Mouse (Mus musculus) CD4-positive, CD25-positive, alpha-beta regulatory T cell, adult 9 weeks (primary cell): Measurements from ENCODE around the gene Cish. TPM values are rescaled to one million over a fixed set of nuclear protein-coding genes. Genes with fewer than 3 reads are reported as not detected.

Source experiments
- polyA plus RNA-seq: library from polyadenylated mRNA; unstranded; fragments of 100-300 nt; shearing (Covaris generic); gene quantifications from one replicate; pipeline ENCODE4 v1.2.1, GENCODE M21; 2017

Gene Cish
- polyA plus RNA-seq, result 235 TPM

GRCm38 (mm10) chr9:107296016-107296040, at the start of gene Cish:
TSS of gene Cish (plus strand) at chr9:107296026.

GRCm38 (mm10) chr9:107289211-107290076, 6.4 kb upstream of the Cish start, which contains the start of gene Mapkapk3:
TSS of gene Mapkapk3 (minus strand) at chr9:107289877.

GRCm38 (mm10) chr9:107338172-107338883, 42.5 kb downstream of the Cish start, which contains the start of gene Hemk1:
TSS of gene Hemk1 (minus strand) at chr9:107338350.

GRCm38 (mm10) chr9:107340267-107340859, 44.5 kb downstream of the Cish start, which contains the start of gene 6430571L13Rik:
TSS of gene 6430571L13Rik (plus strand) at chr9:107340602.

Other genes with a start within 250 kb of the Cish start
- 0.10 TPM for gene Dock3, start 64.1 kb upstream of the Cish start, polyA plus RNA-seq
- 135 TPM for gene Mapkapk3, start 6.1 kb upstream of the Cish start, polyA plus RNA-seq
- gene Hemk1, start 42.3 kb downstream of the Cish start, polyA plus RNA-seq, result 31.5 TPM
- 3.0 TPM for gene 6430571L13Rik, start 44.6 kb downstream of the Cish start, polyA plus RNA-seq
- gene Cacna2d2, start 103.6 kb downstream of the Cish start, polyA plus RNA-seq, result 0.98 TPM
- gene Tmem115, start 237.9 kb downstream of the Cish start, polyA plus RNA-seq, result 62.1 TPM
- 79.9 TPM for gene Cyb561d2, start 246.2 kb downstream of the Cish start, polyA plus RNA-seq
- 69.6 TPM for gene Nprl2, start 246.2 kb downstream of the Cish start, polyA plus RNA-seq